Mouse (Mus musculus) CH12.LX (cell line): ENCODE data around the gene 6330409D20Rik.

ENCODE experiments used
- CHD2 ChIP-seq: IDR thresholded peaks from 2 replicates; pipeline ENCODE4 v1.6.1; 2011; ENCODE audit warnings: low read length, improper control_type of control experiment
- CTCF ChIP-seq, 2 experiments: IDR thresholded peaks in 1 of 2; conservative IDR thresholded peaks in 1 of 2; 2 replicates each; pipeline ENCODE4 v1.5.1; 2011 to 2012; ENCODE audit warnings: low read depth in 2 of 2, low read length in 2 of 2, improper control_type of control experiment in 1 of 2, inconsistent platforms in 1 of 2, mild to moderate bottlenecking in 1 of 2, moderate library complexity in 1 of 2
- MAX ChIP-seq: IDR thresholded peaks from 2 replicates; pipeline ENCODE4 v1.6.1; 2011; ENCODE audit warnings: low read length, improper control_type of control experiment
- MEF2A ChIP-seq: IDR thresholded peaks from 2 replicates; pipeline ENCODE4 v1.6.1; 2014; ENCODE audit warnings: low read depth, mild to moderate bottlenecking, inconsistent platforms, low read length, improper control_type of control experiment, borderline replicate concordance
- PAX5 ChIP-seq: IDR thresholded peaks from 2 replicates; pipeline ENCODE4 v1.6.1; 2012; ENCODE audit warnings: low read length, inconsistent platforms, mixed read lengths
- POLR2A ChIP-seq: IDR thresholded peaks from 2 replicates; pipeline ENCODE4 v1.6.1; 2011; ENCODE audit warnings: low read depth, mild to moderate bottlenecking, improper control_type of control experiment, low read length
- RAD21 ChIP-seq: IDR thresholded peaks from 2 replicates; pipeline ENCODE4 v1.6.1; 2011; ENCODE audit warnings: low read depth, mild to moderate bottlenecking, low read length, improper control_type of control experiment, moderate library complexity
- SIN3A ChIP-seq: IDR thresholded peaks from 2 replicates; pipeline ENCODE4 v1.6.1; 2012; ENCODE audit warnings: low read length, improper control_type of control experiment, inconsistent platforms
- ZMIZ1 ChIP-seq: IDR thresholded peaks from 2 replicates; pipeline ENCODE4 v1.6.1; 2012; ENCODE audit warnings: low read depth, mild to moderate bottlenecking, inconsistent platforms, low read length, improper control_type of control experiment

GRCm38 (mm10) chr2:32699680-32700079, 41.1 kb downstream of the 6330409D20Rik start:
- no peak for TF ChIP-seq PAX5
- no peak for TF ChIP-seq CHD2
- no peak for TF ChIP-seq CTCF (conservative IDR thresholded peaks at IDR 0.05 in 1 of 2, IDR thresholded peaks at IDR 0.05 in 1 of 2; ENCODE audit: low read depth in 2 of 2, low read length in 2 of 2)
- no peak for TF ChIP-seq MEF2A
- no peak for TF ChIP-seq MAX
- TF ChIP-seq POLR2A = no peak
- TF ChIP-seq SIN3A = no peak
- TF ChIP-seq RAD21 = no peak
- no peak for TF ChIP-seq ZMIZ1
